Mouse (Mus musculus) kidney, adult 2 months (tissue): ENCODE measurements around the gene Slc8a1.

Experiments
- CTCF ChIP-seq: fragments of 200-500 bp; conservative IDR thresholded peaks from 2 replicates; pipeline ENCODE4 v1.5.1; 2011; ENCODE audit warnings: low read depth, mild to moderate bottlenecking, control low read depth, low read length, moderate library complexity, mixed read lengths; ENCODE audit not compliant: insufficient read depth, insufficient read length
- POLR2A ChIP-seq: fragments of 200-500 bp; IDR thresholded peaks from one replicate; pipeline ENCODE4 v1.6.1; 2011; ENCODE audit warnings: low read depth, low read length, control low read depth

DNA sequence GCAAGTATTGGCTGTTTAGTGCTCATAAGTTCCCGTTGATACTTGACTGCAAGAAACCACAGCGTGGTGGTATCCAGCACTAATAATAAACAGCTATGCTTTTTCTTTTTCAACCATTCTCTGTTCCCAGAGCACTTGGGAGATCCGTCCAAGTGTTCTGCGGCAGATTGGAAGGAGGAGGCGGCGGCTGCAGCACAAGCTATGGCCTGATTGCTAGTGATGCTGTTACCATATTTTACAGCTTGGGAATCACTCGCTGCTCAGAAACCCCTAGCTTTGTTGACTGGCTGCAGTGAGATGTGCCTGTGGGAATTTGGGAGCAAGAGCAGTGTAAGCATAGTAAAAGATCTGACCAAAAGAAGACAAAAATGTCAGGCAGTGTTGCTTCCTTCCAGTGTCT lies 310.9 kb downstream of the Slc8a1 start:
- TF ChIP-seq CTCF (no peak), POLR2A (no peak)
